In the genomic region with DNA sequence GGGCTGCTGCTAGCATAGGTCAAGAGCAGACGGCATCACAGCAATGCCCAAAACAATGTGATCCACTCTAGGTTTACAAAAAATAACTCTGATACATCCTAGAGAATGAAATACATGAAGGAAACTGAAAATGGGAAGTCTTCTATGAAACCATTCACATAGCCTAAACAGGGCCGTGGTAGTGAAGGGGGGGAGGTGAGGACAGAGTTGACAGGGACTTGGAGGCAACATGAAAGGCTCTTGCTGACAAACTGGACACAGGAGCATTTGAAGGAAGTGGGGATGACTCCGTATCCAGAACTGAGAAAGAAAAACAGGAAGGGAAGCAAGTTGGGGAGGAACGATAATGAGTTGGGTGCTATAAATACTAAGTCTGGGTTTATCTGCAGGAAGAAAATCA, we compare ENCODE assay signal across 21 mouse cellular contexts.
"Had no signal": no experiment of that assay in that cellular context is flagged by ENCODE, and none has a peak within 500 bp of the region (broad histone marks: within the 10 kb centered on the region; RNA-seq: fewer than 3 reads in every experiment).

No protein-coding gene starts in this region.

- H3K9ac ChIP-seq: kidney, embryonic 15.5 days; limb, embryonic 13.5 days; lung, embryonic 15.5 days; midbrain, embryonic 13.5 days; neural tube, embryonic 13.5 days had no signal

- H3K4me3 ChIP-seq: kidney, embryonic 15.5 days; limb, embryonic 10.5 days; limb, embryonic 13.5 days; lung, embryonic 15.5 days; midbrain, embryonic 10.5 days; midbrain, embryonic 13.5 days; myocyte; neural tube, embryonic 13.5 days had no signal

- H3K27ac ChIP-seq: kidney, embryonic 15.5 days; limb, embryonic 10.5 days; limb, embryonic 13.5 days; lung, embryonic 15.5 days; midbrain, embryonic 10.5 days; midbrain, embryonic 13.5 days; neural tube, embryonic 13.5 days had no signal

- H3K36me3 ChIP-seq: kidney, embryonic 15.5 days; limb, embryonic 10.5 days; limb, embryonic 13.5 days; lung, embryonic 15.5 days; midbrain, embryonic 10.5 days; midbrain, embryonic 13.5 days; neural tube, embryonic 13.5 days had no signal

- H3K4me2 ChIP-seq: kidney, embryonic 15.5 days; limb, embryonic 13.5 days; lung, embryonic 15.5 days; midbrain, embryonic 13.5 days; neural tube, embryonic 13.5 days had no signal

- H3K9me3 ChIP-seq: kidney, embryonic 15.5 days; limb, embryonic 10.5 days; limb, embryonic 13.5 days; lung, embryonic 15.5 days; midbrain, embryonic 10.5 days; midbrain, embryonic 13.5 days; neural tube, embryonic 13.5 days had no signal

- H3K4me1 ChIP-seq: limb, embryonic 13.5 days had no signal

- H3K27me3 ChIP-seq: limb, embryonic 13.5 days; midbrain, embryonic 13.5 days; neural tube, embryonic 13.5 days had no signal

- DNase-seq: kidney, adult 11 months; kidney, adult 8-10 months; kidney, postnatal 10 days; kidney, postnatal 4 days; lung, adult 18-20 months; lung, postnatal 10 days; lung, postnatal 36 days; retina, postnatal 1 day; right cerebral cortex, postnatal 25 days; spleen, adult 18-20 months; thymus, adult 18-20 months; thymus, postnatal 36 days had no signal

- ATAC-seq: midbrain, embryonic 13.5 days; midbrain, embryonic 16.5 days had no signal
